Mouse (Mus musculus): Measurements from ENCODE around the gene Tmem246. TPM values are rescaled to one million over a fixed set of nuclear protein-coding genes. Genes with fewer than 3 reads are reported as not detected.

Gene Tmem246
- polyA plus RNA-seq, 1 experiment from 2014 or later: 22.6 TPM

DNA sequence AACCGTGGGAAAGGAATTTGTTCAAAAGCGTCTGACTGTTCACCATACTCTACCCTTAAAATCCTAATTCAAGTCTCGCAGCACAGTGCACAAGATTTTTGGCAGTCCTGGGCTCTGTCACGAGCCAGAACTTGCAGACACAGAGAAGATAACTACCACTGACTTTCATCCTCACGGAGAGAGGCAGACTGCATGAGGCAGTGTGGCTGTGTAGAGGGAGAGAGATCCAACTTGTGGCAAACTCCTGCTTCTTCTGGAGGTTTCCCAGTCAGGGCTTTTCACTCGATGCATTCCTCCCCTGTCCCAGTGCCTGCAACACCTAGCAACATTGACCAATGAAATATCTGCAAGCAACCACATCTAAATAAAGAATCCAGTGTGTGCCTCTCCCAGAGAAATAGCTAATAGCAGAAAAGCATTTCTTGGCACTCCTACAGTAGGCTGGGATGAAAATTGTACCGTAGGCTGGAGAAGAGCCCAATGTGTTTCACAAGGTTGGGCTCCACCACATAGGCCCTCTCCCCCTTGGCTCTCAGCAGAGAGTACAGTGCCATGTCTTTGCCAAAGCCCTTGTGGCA, 12.1 kb downstream of the Tmem246 start:
- Histone ChIP-seq H3K9ac (ENCODE audit: low read depth, low read length) (no peak overlapping the region), H3K27me3 (replicated peaks; ENCODE audit: control insufficient read depth, insufficient read depth, low read length) (no peaks in the 10 kb centered on the region), H3K4me3 (ENCODE audit: low read length) (no peak overlapping the region), H3K4me1 (ENCODE audit: control insufficient read depth, insufficient read depth, low read length) (peaks cover 11% of the 10 kb centered on the region), H3K9me3 (ENCODE audit: control insufficient read depth, low read length) (no peaks in the 10 kb centered on the region), H3K4me2 (ENCODE audit: low read depth, low read length) (no peak overlapping the region), H3K36me3 (ENCODE audit: control insufficient read depth, insufficient read depth, low read length) (no peaks in the 10 kb centered on the region), H3K27ac (ENCODE audit: low read length) (peak overlapping the region; percentile 49; the same call in 1 of the 2 replicates)
- WGBS: 62% methylated on average over 7 of the region's 7 CpGs
- ATAC-seq: no peak

DNA sequence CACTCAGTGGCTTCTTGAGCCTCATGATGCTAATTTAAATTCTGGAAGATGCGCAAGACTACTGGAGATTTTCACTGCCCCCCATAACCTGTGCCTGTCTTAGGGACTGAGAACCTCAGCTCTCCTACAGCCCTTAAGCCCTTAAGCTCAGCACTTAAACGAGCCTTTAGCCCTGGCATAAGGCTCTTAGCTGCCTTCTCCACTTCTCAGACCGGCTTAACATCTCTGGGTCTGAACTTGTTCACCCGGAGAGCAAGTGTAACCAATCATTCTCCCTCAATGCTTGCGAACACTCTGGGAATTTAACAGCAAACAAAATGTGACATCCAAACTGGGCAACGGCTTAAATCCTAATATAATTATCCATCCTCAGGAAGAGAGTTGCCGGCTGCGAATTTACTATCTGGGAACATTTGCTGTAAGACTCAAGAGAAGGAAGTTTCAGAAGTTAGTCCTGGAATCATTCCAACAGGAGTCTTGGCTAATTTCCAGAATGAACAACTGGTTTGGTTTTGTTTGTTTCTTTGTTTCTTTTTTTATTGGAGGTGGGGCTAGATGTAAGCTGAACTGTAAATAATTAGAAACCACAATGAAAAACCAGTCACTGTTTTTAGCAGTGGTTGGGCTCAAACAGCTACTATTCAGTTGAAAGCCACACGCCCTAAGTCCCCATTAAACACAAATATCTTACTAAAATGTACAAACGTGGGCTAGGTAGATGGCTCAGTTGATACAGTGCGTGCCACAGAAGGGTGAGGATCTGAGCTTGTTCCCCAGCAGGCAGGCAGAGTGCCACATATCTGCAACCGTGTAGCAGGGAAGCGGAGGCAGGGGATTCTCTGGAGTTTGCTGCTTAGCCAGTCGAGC, 13.5 kb downstream of the Tmem246 start:
- H3K27me3 ChIP-seq (replicated peaks; ENCODE audit: control insufficient read depth, insufficient read depth, low read length): no peaks in the 10 kb centered on the region
- ATAC-seq: no peak
- no peak overlapping the region for H3K9ac ChIP-seq (ENCODE audit: low read depth, low read length)
- no peak overlapping the region for H3K4me3 ChIP-seq (ENCODE audit: low read length)
- peaks cover 11% of the 10 kb centered on the region for H3K4me1 ChIP-seq (ENCODE audit: control insufficient read depth, insufficient read depth, low read length)
- H3K36me3 ChIP-seq (ENCODE audit: control insufficient read depth, insufficient read depth, low read length): no peaks in the 10 kb centered on the region
- no peaks in the 10 kb centered on the region for H3K9me3 ChIP-seq (ENCODE audit: control insufficient read depth, low read length)
- no peak overlapping the region for H3K4me2 ChIP-seq (ENCODE audit: low read depth, low read length)
- peak overlapping the region; percentile 17 for H3K27ac ChIP-seq (ENCODE audit: low read length)
- WGBS: 38% methylated on average over 14 of the region's 14 CpGs

DNA sequence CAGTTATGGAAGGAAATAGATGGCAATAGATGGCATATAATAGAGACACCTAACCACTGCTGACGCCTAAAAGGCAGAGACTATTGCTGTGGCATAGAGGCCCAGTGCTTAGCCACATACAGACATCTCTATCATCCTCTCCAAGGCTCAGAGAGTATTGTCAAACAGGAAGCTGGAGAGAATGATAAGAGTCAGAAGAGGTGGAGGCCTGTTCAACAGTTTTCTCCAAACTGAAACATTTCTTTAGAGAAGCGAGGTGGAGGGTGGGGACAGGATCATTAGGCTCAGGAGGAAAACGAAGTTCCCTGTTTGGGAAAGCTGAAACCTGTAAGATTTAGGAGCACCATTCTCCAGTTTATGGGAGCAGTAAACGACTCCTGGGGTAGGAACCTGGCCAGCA, 16.4 kb downstream of the Tmem246 start:
- Histone ChIP-seq H3K4me3 (ENCODE audit: low read length) (no peak overlapping the region), H3K9me3 (ENCODE audit: control insufficient read depth, low read length) (no peaks in the 10 kb centered on the region), H3K27me3 (replicated peaks; ENCODE audit: control insufficient read depth, insufficient read depth, low read length) (no peaks in the 10 kb centered on the region), H3K9ac (ENCODE audit: low read depth, low read length) (no peak overlapping the region), H3K4me1 (ENCODE audit: control insufficient read depth, insufficient read depth, low read length) (peaks cover 11% of the 10 kb centered on the region), H3K4me2 (ENCODE audit: low read depth, low read length) (no peak overlapping the region), H3K27ac (ENCODE audit: low read length) (no peak overlapping the region), H3K36me3 (ENCODE audit: control insufficient read depth, insufficient read depth, low read length) (no peaks in the 10 kb centered on the region)
- WGBS: 60% methylated on average over 4 of the region's 4 CpGs
- no peak for ATAC-seq

- peak; percentile 84 for ATAC-seq
- WGBS: 70% methylated on average over 4 of the region's 4 CpGs
Observed at GRCm38 (mm10) chr4:49572194-49572593, 25.5 kb downstream of the Tmem246 start.

DNA sequence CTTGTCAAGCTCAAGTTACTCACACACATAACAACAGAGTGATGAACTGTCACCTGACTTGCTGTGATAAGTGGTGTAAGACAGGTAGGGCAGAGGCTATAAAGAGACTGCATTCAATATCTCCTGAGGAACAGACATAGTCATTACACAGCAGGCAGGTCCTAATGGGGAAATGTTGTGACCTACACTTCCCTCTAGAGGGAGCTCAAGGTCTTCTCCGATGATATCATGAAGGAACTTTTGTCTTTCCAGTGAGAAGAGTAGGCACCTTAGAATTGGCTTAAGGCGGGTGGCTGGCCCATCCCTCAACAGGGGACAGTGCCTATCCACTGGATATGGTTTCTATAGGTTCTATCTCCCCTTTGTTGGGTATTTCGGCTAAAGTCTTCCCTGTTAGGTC, 30.1 kb downstream of the Tmem246 start:
- peak; percentile 89 for ATAC-seq
- no peaks in the 10 kb centered on the region for H3K9me3 ChIP-seq (ENCODE audit: control insufficient read depth, low read length)
- H3K9ac ChIP-seq (ENCODE audit: low read depth, low read length): no peak overlapping the region
- no peaks in the 10 kb centered on the region for H3K4me1 ChIP-seq (ENCODE audit: control insufficient read depth, insufficient read depth, low read length)
- no peak overlapping the region for H3K4me3 ChIP-seq (ENCODE audit: low read length)
- H3K27ac ChIP-seq (ENCODE audit: low read length): no peak overlapping the region
- H3K36me3 ChIP-seq (ENCODE audit: control insufficient read depth, insufficient read depth, low read length): no peaks in the 10 kb centered on the region
- 17% methylated on average over 3 of the region's 3 CpGs for WGBS
- no peak overlapping the region for H3K4me2 ChIP-seq (ENCODE audit: low read depth, low read length)
- H3K27me3 ChIP-seq (replicated peaks; ENCODE audit: control insufficient read depth, insufficient read depth, low read length): no peaks in the 10 kb centered on the region

More at GRCm38 (mm10) chr4:49572194-49572593, 25.5 kb downstream of the Tmem246 start:
- Histone ChIP-seq H3K4me1 (ENCODE audit: control insufficient read depth, insufficient read depth, low read length) (no peaks in the 10 kb centered on the region), H3K9ac (ENCODE audit: low read depth, low read length) (no peak overlapping the region), H3K4me2 (ENCODE audit: low read depth, low read length) (no peak overlapping the region), H3K36me3 (ENCODE audit: control insufficient read depth, insufficient read depth, low read length) (no peaks in the 10 kb centered on the region), H3K9me3 (ENCODE audit: control insufficient read depth, low read length) (no peaks in the 10 kb centered on the region), H3K27me3 (replicated peaks; ENCODE audit: control insufficient read depth, insufficient read depth, low read length) (no peaks in the 10 kb centered on the region), H3K27ac (ENCODE audit: low read length) (no peak overlapping the region), H3K4me3 (ENCODE audit: low read length) (no peak overlapping the region)

DNA sequence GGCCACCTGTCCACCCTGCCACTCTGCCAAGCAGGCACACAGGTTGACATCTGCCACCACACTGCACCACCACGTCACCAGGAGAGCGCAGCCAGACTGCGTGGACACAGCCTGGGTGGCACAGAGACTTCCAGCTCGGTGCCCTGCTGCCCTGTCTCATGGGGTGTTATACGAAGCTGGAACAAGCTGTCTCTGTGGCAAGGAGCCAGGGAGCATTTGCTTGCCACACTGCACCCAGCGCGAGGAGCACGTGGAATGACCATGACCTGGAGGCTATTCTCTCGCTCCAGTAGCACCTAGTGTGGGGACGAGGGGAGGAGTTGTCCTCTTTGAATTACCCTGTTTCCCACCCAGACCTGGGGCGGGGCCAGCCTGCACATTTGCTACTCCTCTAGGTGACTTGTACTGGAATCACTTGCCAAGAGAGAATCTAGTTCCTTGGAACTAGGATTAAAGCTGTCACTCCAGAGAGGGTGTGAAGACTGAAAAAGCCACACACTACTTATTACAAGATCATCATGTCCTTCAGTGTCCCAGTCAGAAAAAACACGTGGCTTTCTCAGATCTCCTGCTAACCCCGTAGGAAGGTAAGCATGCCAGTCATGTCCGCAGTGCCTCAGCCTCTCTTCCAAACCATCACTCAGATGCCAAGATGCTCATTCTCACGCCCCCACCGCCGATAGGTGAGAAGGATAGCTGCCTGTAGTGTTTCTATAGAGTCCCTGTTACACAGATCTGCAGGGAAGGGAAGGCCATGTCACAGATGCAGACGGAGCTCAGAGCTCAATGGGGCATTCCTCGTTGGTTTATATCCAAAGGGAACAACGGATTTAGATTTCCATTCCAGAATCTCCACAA, 37.5 kb downstream of the Tmem246 start:
- Histone ChIP-seq H3K4me2 (ENCODE audit: low read depth, low read length) (no peak overlapping the region), H3K9me3 (ENCODE audit: control insufficient read depth, low read length) (no peaks in the 10 kb centered on the region), H3K9ac (ENCODE audit: low read depth, low read length) (no peak overlapping the region), H3K4me3 (ENCODE audit: low read length) (no peak overlapping the region), H3K27ac (ENCODE audit: low read length) (no peak overlapping the region), H3K36me3 (ENCODE audit: control insufficient read depth, insufficient read depth, low read length) (no peaks in the 10 kb centered on the region), H3K27me3 (replicated peaks; ENCODE audit: control insufficient read depth, insufficient read depth, low read length) (no peaks in the 10 kb centered on the region), H3K4me1 (ENCODE audit: control insufficient read depth, insufficient read depth, low read length) (no peaks in the 10 kb centered on the region)
- WGBS: 69% methylated on average over 20 of the region's 20 CpGs
- ATAC-seq: peak; percentile 78

GRCm38 (mm10) chr4:49558181-49558580, 39.5 kb downstream of the Tmem246 start:
- no peaks in the 10 kb centered on the region for H3K4me1 ChIP-seq (ENCODE audit: control insufficient read depth, insufficient read depth, low read length)
- no peak overlapping the region for H3K4me2 ChIP-seq (ENCODE audit: low read depth, low read length)
- H3K27ac ChIP-seq (ENCODE audit: low read length): peak overlapping the region; percentile 53; the same call in 1 of the 2 replicates
- H3K9me3 ChIP-seq (ENCODE audit: control insufficient read depth, low read length): no peaks in the 10 kb centered on the region
- H3K27me3 ChIP-seq (replicated peaks; ENCODE audit: control insufficient read depth, insufficient read depth, low read length): no peaks in the 10 kb centered on the region
- WGBS: 66% methylated on average over 2 of the region's 2 CpGs
- ATAC-seq: peak; percentile 67
- H3K36me3 ChIP-seq (ENCODE audit: control insufficient read depth, insufficient read depth, low read length): no peaks in the 10 kb centered on the region
- H3K4me3 ChIP-seq (ENCODE audit: low read length): no peak overlapping the region
- H3K9ac ChIP-seq (ENCODE audit: low read depth, low read length): no peak overlapping the region

GRCm38 (mm10) chr4:49557375-49557774, 40.3 kb downstream of the Tmem246 start:
- no peak overlapping the region for H3K4me3 ChIP-seq (ENCODE audit: low read length)
- no peaks in the 10 kb centered on the region for H3K27me3 ChIP-seq (replicated peaks; ENCODE audit: control insufficient read depth, insufficient read depth, low read length)
- ATAC-seq: no peak
- H3K9ac ChIP-seq (ENCODE audit: low read depth, low read length): no peak overlapping the region
- H3K36me3 ChIP-seq (ENCODE audit: control insufficient read depth, insufficient read depth, low read length): no peaks in the 10 kb centered on the region
- WGBS: 91% methylated on average over 7 of the region's 7 CpGs
- H3K27ac ChIP-seq (ENCODE audit: low read length): peak overlapping the region; percentile 48; the same call in 1 of the 2 replicates
- H3K4me1 ChIP-seq (ENCODE audit: control insufficient read depth, insufficient read depth, low read length): no peaks in the 10 kb centered on the region
- no peaks in the 10 kb centered on the region for H3K9me3 ChIP-seq (ENCODE audit: control insufficient read depth, low read length)
- H3K4me2 ChIP-seq (ENCODE audit: low read depth, low read length): no peak overlapping the region

- H3K27me3 ChIP-seq (replicated peaks; ENCODE audit: control insufficient read depth, insufficient read depth, low read length): no peaks in the 10 kb centered on the region
- 0 out of 2 replicates have a peak overlapping the region, but pooled peaks have one; percentile 23 for H3K27ac ChIP-seq (ENCODE audit: low read length)
- H3K9me3 ChIP-seq (ENCODE audit: control insufficient read depth, low read length): no peaks in the 10 kb centered on the region
- no peaks in the 10 kb centered on the region for H3K4me1 ChIP-seq (ENCODE audit: control insufficient read depth, insufficient read depth, low read length)
- no peak overlapping the region for H3K4me3 ChIP-seq (ENCODE audit: low read length)
- ATAC-seq: peak; percentile 33
- no peak overlapping the region for H3K4me2 ChIP-seq (ENCODE audit: low read depth, low read length)
- no peaks in the 10 kb centered on the region for H3K36me3 ChIP-seq (ENCODE audit: control insufficient read depth, insufficient read depth, low read length)
- peak overlapping the region; percentile 18; the same call in 1 of the 2 replicates for H3K9ac ChIP-seq (ENCODE audit: low read depth, low read length)
- 51% methylated on average over 5 of the region's 5 CpGs for WGBS
Observed at GRCm38 (mm10) chr4:49553380-49553779, 44.3 kb downstream of the Tmem246 start.

Data from intestine, embryonic 16.5 days (tissue).